Mouse (Mus musculus) spleen, adult 10 weeks (tissue): ENCODE measurements around the gene Tmem179b. TPM values are rescaled to one million over a fixed set of nuclear protein-coding genes. Genes with fewer than 3 reads are reported as not detected.

Source experiments
- polyA plus RNA-seq: library from polyadenylated mRNA; stranded (reverse); fragments of 350-450 nt; fragmentation: Illumina TruSeq; extraction: RNeasy Lipid Tissue Mini Kit (QIAGEN cat#74804); gene quantifications from one replicate; pipeline ENCODE4 v1.2.3, GENCODE M21; 2015; ENCODE audit warnings: low replicate concordance; ENCODE audit not compliant: insufficient read depth

The Tmem179b gene
- 89.0 TPM for polyA plus RNA-seq

DNA sequence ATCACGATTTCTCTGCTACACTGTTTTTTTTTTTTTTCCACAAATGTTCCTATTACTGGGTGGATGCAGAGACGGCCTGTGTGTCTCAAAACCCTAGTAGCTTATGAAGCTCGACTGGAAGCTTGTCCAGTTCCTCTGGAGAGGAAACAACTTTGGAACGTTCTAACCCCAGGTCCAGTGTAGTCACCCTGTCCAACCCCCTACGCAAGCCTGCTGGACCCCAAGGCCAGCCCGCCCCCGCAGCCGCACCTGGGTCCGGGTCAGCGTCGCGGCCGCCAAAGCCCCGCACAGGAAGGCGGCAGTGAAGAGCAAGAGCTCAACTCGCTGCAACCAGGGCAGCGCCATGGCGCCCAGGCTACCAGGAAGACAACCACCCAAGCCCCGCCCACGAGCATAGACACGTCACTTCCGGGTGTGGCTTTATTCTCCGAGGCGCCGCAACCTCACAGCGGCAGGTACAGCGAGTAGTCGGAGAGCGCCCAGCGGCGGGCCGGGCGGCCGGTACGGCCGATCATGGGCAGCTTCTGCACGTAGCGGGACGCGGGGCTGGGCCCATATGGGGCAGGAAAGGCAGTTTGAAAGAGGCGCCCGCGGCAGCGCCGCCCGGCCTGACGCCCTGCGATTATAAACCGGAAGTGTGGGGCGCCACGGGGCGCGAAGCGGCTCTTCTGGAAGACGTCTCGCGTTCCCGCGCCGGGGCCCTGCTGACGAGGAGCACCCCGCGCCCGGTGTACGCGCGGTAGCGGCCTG, at the start of gene Tmem179b:
TSS of gene Tmem179b (minus strand) at position 382 of the 750 bp plus-strand sequence.

DNA sequence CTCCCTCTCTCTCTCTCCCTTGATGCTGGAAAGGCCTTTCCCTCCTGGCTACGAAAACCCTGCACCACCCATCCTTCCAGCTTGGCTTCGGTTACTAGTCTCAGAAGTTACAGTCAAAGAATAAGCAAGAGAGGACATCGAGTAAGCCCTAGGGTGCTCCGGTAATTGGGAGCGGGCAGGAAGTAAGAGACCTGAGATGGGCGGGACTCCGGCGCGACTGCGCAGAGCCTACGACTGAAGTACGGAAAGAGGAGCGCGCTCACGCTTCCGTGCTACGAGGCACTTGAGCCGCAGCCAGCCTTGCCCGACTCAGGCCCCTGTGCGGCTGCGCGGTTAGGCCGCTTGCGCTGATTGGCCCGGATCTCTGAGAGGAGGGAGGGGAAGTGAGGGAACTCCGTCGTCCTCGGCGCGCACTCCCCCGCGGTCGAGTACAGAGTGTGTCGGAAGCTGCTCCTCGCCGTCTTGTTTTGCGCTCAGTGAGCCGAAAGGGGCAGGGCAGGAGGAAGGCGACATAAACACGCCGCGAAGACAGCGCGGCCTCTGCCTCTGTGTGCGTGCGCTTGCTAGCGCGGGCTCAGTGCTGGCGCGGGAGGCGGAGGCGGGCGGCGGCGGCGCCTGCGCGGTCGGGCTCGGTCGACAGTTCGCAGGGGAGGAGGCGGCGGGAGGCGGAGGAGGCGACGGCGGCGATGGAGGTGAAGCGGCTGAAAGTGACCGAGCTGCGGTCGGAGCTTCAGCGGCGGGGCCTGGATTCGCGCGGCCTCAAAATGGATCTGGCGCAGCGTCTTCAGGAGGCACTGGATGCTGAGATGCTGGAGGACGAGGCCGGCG, 45.5 kb upstream of the Tmem179b start, which contains the start of gene Hnrnpul2:
TSS of gene Hnrnpul2 (plus strand) at position 415 of the 828 bp plus-strand sequence.

DNA sequence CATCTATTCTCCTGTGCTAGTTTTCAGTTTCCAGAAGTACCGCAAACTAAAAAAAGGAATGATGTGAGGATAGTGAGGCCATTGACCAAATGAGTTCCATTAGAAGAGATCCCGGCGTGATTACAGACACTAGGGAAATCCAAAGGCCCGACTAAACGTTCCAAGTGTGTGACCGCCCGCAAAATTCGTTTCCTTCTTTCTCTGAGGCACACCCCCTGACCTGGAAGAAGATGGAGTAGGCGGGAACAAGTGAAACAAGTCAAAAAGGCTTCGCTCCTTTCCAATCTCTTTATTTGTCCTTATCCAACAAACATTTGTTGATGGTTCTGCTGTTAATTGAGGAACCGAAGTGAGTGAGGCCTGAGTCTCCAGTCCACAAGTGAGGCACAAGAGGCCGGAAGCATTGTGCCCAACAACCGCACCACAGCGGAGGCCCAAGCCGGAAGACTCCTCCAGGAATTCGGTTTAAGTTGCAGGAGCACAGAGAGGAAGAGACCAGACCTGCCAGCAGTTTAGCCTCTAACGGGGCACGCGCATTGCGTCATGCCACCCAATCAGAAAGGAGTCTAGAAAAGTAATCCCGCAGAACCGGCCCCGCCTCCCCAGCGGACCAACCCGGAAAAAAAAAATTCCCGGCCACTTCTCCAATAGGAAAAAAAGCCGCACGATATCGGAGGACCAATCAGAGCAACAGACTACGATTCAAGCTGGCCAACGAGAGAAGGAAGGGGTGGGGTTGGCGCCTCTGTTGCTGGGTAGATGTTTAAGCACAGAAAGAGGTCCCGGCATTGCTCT, 44.7 kb upstream of the Tmem179b start, which contains the start of gene Ttc9c:
TSS of gene Ttc9c (minus strand) at position 533 of the 795 bp plus-strand sequence.

DNA sequence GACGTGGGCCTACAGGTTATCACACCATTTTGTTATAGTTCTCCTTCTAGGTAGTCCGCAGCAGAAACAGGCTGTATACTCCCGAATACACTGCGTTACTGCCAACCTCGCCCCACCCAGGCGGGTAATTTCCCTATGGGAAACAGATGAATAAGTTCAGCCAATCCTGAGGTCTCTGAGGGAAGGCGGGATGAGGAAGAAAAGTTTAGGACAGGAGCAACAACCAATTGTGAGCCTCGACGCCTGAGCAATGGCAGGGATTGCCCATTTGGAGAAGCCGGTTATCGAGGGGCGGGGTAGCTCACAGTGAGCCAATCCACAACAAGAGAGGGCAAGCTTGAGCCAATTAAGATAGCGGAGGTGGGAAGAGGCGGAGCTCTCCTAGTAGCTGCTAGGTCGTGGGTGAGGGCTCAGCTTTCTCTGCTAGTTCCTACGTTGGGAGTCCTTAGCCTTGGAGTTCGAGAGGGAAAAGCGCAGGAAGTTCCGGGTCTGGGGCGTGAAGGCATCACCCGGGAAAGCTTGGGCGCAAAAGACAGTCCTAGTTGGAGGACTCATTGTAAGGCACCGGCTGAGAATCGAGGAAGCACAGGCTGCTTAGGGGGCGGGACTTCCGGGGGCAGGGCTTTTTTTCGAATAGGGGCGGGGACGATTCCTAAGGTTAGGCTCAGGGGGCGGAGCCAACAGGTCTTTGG, 28.0 kb upstream of the Tmem179b start, which contains the start of gene Zbtb3:
TSS of gene Zbtb3 (plus strand) at position 426 of the 692 bp plus-strand sequence.

DNA sequence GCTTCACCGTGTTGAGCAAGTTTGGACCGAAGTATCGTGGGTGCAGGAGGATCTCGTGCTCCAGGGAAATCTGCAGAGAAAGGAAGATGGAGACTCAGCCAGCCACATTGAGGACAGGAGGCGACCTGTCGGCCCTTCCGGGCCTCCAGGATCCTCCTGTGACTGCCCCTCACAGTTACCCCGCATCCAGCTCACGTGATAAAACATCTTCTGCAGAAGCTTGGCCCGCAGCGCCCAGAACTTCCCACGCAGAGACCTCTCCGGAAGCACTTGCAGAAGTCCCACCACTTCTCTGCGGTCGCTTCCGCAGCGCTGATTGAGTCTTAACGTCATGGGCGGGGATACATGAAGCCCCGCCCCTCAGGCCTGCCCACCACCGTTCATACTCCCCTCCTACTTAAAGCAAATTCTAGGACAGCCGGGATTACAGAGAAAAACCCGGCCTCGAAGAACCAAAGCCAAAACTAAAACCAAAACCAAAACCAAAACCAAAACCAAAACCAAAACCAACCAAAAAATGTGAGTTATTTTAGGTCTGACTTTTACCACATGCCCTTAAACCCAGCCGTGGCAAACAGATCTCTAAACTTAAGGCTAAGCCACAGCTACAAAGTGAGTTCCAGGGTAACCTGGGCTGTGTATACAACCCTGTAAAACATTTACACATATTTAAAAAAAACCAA, 24.1 kb upstream of the Tmem179b start, which contains the start of gene Polr2g:
TSS of gene Polr2g (minus strand) at position 314 of the 683 bp plus-strand sequence.

DNA sequence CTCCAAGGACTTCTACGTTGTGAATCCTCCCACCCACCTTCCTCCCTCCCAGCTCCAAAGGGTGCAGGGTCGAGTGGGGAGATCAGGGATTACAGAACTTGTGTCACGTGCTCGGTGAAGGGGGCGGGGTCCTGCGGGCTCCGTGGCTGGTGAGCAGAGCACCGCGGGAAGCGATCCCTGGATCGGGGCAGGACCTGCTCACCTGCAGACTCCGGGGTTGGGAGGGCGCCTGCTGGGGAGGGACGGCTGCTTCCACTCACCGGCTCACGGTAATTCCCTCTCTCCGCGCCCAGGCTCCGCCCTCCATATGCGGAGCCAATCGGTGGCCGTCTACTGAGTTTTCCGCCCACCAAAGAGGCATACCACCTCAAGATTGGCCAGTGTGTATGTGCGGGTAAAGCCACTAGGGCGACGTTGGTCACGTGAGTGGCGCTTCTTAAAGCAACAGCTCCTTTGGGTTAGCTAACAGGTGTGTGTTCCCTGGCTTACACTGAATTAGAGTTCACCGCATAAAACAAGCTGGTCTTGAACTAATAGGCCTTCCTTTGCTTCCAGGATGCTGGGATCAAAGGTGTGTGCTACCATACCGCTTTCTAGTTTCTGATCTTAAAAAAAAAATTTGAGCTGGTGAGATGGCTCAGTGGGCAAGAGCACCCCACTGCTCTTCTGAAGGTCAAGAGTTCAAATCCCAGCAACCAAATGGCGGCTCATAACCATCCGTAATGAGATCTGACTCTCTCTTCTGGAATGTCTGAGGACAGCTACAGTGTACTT, 11.9 kb upstream of the Tmem179b start, which contains the start of gene Taf6l:
TSS of gene Taf6l (minus strand) at position 410 of the 774 bp plus-strand sequence.

DNA sequence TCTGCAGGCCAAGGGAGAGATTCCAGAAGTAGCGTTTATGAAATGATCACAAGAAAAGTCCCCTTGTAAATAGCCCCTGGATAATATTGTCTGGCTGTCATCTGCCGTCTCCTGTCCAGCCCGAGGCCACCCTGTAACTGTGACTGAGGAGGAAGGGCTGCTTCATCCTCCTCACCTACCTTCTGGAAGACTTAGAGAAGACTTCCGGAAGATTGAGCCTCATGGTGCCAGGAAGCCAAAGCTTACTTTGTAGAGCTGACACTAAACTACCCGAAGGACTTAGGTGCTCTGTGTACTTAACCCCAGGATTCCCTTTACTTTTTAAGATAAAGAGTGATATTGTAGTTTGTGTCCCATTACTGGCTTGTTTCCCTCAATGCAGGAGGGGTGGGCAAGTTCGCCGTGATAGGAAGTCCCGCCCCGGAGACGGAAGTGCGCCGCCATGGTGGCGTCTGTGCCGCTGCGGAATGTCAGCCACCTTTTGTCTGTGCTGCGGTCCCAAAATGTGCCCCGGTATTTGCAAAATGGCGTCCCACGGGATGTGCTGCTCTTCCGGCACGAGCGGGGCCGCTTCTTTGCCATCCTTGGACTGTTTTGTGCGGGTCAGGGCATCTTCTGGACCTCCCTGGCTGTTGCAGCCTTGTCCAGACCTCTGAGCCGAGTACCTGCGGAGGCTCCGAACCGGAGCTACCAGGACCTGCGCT, 3.5 kb downstream of the Tmem179b start, which contains the start of gene Tmem223:
TSS of gene Tmem223 (plus strand) at position 430 of the 704 bp plus-strand sequence.

DNA sequence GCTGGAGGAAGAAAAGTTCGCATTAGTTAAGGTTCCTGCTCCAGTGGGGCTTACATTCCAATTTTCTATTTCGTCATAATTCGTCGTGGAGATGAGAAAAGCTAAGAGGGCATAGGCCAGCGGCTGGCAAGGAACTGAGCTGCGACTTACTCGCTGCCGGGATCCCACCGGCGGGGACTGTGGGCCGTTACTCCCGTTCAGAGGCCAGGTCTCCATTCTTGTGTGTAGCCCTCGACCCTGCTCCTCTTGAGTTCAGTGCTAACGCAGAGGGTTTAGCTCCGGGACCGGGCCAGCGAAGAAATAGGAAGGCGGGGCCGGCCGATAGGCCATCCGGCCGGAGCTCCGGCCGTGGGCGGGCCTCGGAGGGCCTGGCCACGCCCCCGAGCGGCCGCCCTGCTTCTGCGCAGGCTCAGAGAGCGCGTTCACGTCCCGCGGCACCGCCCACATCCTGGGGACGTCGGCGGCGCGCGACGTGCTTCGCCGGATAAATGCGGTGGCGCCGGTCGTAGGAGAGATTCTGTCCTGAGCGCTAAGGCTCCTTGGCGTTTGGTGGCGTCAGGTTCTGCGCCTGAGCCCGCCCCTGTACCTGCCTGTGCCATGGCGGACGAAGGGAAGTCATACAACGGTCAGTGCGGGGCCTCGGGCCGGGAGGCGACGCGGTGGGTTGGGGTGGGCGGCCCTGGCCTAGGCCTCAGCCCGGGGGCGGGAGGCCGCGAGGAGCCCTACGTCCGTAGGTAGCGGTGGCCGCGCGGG, 17.5 kb downstream of the Tmem179b start, which contains the start of gene Nxf1:
TSS of gene Nxf1 (plus strand) at position 439 of the 753 bp plus-strand sequence.

DNA sequence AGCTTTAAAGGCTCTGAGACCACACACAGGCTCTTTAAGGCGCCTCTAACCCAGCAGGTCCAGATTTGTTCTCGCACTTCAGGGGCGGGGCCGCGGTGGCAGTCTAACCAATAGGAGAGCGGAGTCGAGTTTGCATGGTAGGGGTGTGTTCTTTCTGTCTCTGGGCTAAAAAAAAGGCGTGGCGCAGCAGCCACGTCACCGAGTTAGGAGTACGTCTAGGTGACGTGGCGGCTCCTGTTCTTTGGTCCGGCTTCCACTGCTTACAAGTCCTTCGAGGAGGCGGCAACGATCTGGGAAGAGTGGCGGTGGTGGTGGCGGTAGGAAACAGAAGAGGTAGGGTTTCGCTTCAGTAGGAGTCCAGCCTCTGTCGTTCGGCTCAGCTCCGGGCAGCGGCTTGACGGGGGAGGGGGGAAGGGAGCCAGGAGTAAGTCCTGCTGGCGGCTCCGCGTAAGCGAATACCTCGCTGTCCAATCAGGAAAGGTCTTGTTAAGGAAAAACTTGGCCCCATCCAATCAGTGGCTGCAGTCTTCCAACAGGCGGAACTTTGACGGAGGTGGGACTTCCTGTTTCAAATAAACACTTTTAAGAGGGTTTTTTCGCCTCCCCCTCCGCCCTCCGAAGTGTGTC, 32.9 kb downstream of the Tmem179b start, which contains the start of gene Stx5a:
TSS of gene Stx5a (plus strand) at position 171 of the 627 bp plus-strand sequence.

DNA sequence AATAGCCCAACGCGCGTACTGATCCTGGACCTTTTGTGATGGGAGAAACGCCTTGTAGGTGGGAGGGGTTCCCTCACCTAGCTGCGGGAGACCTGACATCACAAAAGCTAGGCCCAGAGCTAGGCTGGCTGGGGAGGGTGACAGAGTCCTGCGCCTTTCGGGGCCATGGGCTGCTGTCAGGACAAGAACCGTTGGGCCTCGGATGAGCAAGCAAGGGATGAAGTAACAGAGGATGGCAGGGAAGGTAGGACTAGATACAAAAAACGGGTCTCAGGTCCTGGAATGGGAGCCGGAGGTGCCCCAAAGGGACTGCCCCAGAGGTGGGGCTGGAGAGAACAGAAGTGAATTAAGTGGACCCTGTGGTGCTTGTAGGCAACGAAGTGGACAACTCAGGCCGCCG, 33.7 kb downstream of the Tmem179b start, which contains the start of gene 1700092M07Rik:
TSS of gene 1700092M07Rik (plus strand) at position 116 of the 400 bp plus-strand sequence.

DNA sequence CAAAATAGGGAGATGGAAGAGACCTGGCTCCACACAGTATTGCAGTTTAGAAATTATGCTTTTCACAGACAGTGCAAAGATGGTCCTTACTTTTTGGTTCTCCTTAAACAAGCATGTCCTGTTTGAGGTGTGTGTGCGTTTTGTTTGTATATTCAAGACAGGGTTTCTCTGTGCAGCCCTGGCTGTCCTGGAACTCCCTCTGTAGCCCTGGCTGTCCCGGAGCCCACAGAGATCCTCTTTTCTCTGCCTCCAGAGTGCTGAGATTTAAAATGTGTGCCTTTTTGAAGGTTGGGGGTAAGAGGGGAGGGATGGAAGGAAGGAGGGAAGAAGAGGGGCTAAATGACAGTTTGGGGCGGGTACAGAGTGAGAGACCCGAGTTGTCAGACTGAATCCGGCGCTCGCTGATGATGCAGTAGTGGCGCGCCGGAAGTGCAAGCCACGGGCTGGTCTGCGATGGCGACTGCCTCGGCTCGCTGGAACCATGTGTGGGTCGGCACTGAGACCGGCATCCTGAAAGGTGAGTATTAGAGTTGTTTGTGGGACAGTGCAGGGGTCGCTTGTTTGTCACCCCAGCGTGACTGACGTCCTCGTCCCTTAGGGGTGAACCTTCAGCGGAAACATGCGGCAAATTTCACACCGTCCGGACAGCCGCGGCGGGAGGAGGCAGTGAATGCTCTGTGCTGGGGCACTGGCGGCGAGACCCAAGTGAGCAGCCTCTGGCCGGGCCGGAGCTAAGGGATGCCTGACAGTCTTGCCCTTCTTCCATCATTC, 38.7 kb downstream of the Tmem179b start, which contains the start of gene Wdr74:
TSS of gene Wdr74 (plus strand) at position 439 of the 771 bp plus-strand sequence.

DNA sequence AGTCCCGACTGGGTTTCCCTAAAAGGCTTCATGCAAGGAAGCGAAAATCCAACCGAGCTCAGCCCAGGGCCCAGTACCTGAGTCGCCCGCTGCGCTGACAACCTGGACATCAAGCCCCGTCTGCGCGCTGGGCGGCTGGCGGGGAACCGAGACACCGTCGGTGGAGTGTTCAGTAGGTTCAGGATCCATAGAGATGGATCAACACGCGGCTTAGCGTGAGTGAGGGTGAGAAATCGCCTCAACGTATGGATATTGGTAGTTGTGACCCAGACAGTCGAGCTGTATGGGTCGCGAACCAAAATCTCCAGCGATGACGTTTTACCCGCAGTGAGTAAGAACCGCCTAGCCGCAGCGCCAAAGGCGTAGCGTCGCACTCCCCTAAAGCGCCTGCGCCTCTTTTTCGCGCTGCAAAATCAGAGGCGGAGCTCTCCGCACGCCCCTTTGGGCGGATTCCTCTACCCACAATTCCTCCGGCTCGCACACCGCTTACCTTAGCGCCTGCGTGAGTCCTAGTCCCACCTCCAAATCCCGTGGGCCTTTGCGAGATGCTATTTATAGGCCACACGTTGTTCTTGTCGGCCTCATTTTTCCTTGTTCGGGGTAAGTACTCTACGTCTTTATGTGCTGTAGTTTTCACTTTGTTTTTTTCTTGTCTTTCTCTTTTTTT, 51.2 kb downstream of the Tmem179b start, which contains the start of gene Slc3a2:
TSS of gene Slc3a2 (minus strand) at position 463 of the 667 bp plus-strand sequence.

